Mouse (Mus musculus) heart, adult 2 months (tissue): ENCODE measurements around the gene Iqsec1.

Experiments
- CTCF ChIP-seq: fragments of 200-600 bp; IDR thresholded peaks from 2 replicates; pipeline ENCODE4 v1.8.1; 2022; ENCODE audit warnings: antibody characterized with exemption, mild to moderate bottlenecking, moderate library complexity
- EP300 ChIP-seq: fragments of 200-500 bp; IDR thresholded peaks from 2 replicates; pipeline ENCODE4 v1.6.1; 2011; ENCODE audit warnings: low read depth, low read length, control low read depth; ENCODE audit not compliant: insufficient read depth
- POLR2A ChIP-seq: fragments of 200-500 bp; IDR thresholded peaks from 2 replicates; pipeline ENCODE4 v1.6.1; 2011; ENCODE audit warnings: mild to moderate bottlenecking, low read depth, low read length, control low read depth; ENCODE audit not compliant: insufficient read depth

DNA sequence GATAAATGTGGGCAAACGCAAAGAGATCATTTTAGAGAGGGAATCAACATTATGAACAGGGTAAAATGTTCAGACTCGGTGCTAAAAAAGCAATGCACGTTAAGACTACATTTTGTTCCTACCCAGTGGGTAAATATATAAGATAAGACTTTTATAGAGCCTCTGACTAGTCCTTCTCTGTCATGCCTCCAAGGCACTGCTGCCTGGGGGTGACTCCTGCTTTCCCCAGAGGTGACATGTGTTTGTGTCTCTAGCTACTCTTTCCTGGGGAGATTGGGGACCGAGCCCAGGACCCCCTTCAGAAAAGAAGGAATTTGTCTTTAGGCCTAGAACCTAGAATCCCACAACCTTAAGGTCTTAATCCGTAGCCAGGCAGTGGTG lies 365.0 kb downstream of the Iqsec1 start:
- TF ChIP-seq EP300, result no peak
- no peak for TF ChIP-seq CTCF
- TF ChIP-seq POLR2A, result no peak
